Mouse (Mus musculus) brain, embryonic 14.5 days (tissue): ENCODE results near the gene Rbfox2.

ENCODE experiments used
- CTCF ChIP-seq: fragments of 200-500 bp; IDR thresholded peaks from 2 replicates; pipeline ENCODE4 v1.5.1; 2012; ENCODE audit warnings: inconsistent platforms, mild to moderate bottlenecking, moderate library complexity, borderline replicate concordance; ENCODE audit not compliant: insufficient read depth, insufficient read length; ENCODE audit errors: extremely low read depth
- POLR2A ChIP-seq: fragments of 200-500 bp; IDR thresholded peaks from 2 replicates; pipeline ENCODE4 v1.6.1; 2012; ENCODE audit warnings: mild to moderate bottlenecking, inconsistent platforms, borderline replicate concordance; ENCODE audit not compliant: poor library complexity, insufficient read depth, insufficient read length, severe bottlenecking; ENCODE audit errors: extremely low read depth

DNA sequence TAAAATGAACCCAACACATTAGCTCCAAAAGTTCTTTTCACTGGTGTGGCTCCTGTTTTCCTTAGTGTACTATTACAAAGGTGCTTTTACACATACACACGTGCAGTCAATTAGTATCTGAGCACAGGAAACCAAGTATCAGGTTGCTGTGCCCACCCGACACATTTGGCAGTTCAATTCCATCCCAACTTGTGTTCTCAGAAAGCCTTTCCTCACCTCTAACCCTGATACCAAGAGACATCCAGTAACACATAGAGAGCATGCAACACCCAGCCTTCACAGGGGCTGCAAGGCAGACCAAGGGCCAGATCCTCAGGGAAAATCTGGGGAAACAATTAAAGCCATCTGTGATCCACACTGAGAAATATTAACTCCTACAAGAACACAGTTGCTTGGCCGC, 8.2 kb downstream of the Rbfox2 start:
- TF ChIP-seq CTCF (no peak), POLR2A (no peak)
